Mouse (Mus musculus) brain, adult 2 months (tissue): Measurements from ENCODE around the gene Lrmda.

Source experiments
- DNase-seq: peaks from one replicate; pipeline ENCODE4 v3.0.0; 2011; ENCODE audit warnings: low read depth, low spot score

Gene Lrmda

DNA sequence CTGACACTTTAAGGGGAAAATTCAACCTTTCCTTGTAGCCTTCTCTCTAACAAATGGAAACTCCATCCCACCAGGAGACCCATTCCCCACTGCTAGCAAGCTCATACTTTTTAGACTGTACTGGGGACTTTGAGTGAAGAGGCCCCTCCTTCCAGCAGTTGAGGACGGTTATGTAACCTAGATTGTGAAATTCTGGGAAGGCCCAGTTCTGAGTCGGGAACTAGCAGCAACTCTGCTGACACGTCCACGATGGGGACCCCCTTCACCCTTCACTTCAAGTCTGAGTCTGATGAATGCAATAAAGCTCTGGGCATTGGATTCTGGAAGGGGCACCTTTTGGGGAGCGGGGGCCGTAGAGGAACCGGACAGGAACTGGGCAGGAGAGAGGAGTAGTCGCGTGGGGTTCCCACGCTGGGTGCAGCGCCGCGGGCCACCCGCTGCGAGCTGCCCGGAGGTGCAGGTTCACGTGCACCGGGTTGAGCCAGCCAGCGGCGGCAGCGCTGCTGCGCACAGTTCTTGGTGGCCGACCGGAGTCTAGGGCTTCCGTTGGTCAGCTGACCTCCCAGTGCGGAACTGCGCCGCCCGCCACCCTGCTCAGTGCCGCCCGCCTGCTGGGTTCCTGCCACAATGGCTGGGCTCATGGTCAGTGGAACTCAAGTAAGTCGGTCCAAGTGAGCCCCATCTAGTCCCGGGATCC, at the start of gene Lrmda:
Gene Lrmda (plus strand): TSS at position 461 of the 697 bp plus-strand sequence.
- peak; percentile 71 for DNase-seq

DNA sequence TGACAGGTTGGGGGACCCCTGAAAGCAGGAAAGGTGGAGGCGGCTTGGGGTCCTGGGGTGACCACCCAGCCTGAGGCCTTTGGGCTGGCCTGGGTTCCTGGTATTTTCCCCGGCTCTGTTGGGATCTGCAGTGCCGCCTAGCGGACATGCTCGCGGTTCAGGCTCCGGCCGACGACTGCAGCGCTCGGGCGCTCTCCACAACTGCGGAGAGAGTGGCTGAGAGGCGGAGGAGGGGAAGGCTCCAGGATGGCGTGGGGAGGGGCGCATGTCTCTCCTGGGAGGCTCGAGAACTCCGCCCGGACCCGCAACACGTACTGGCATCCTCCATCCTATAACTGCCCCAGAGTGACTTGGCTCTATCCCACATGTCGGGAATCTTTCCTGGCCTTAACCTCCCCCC, 38.0 kb upstream of the Lrmda start:
- peak; percentile 72 for DNase-seq

DNA sequence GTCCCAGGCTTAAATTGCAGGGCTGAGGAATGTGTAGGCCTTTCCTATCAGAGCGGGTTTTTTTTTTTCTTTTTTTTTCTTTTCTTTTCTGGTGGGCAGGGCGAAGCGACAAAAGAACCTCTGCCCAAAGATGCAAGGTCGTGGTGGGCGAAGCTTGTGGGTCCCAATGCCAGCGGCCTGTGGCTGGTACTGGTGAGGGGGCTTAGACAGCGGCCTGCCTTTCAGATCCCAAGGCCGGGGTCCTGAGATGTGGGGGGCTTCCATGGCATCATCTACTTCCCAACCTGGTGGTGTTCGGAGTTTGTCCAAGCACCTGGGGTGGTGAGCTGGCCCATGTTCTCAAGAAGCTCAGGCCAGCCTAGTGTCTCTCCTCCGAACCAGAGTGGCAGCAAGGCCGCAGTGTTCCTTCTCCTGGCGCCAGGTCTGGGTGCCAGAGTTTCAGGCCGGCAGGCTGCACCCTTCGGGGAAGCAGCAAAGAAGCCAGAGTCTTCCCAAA, 37.4 kb upstream of the Lrmda start:
- no peak for DNase-seq

DNA sequence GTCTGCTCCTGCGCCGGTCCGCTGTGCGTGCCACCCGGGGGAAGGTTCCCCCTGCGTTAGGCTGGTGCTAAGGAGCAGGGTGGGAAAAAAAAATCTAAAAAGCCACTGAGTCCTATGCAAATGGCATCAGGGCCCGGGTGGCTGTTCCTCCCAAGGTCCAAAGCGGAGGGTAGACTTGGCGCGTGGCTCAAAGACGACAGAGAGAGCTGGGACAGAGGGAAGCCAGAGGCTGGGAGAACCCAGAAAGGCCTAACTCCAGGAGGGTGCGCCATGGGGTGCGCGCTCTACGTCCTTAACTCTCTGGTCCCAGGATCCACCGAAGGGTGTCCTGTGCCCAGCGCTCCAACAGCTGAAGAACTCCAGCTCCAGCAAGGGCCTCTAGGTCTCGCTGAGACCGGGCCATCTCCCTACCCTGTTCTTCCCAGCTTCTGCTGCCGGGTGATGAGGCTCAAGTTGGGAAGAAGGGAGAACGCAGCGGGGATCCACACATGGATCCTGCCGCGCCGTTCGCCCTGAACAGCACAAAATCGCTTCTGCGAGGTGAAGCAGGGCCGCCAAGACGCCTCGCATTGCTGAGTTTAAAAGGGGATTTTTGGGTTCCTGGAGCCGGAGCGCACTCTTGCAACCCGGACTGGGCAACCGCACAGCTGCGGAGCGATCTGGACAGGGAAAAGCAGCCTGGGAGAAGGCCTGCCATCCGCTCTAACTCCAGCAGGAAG, 36.8 kb upstream of the Lrmda start:
- no peak for DNase-seq

DNA sequence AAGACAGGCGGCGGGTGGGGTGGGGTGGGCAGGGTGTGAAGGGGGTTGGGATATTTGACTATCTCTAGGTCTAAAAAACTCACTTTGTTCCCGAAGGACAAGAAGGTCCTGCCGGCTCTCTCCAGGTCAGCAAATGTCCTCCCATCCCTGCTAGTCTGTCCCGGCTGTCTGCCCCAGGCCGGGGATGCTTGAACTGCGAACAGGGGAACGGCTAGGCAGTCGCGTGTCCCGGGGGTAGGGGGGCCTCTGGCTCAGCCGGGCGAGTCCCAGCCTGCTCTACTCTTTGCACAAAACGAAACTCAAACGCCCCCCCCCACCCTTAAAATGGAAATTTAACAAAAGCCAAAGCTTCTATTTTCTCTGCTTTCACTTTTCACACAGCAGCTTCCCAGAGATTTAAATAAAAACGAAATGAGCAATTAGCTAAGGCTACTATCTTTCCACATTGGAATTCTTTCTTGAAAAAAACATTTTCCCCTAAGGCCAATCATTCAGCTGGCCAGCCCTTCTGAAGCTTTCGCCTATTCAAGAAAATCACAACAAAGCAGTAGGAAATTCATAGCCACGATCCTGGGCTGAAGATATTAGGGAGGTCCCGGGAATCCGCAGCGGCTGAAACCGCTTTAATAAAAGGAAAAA, 36.1 kb upstream of the Lrmda start:
- no peak for DNase-seq

DNA sequence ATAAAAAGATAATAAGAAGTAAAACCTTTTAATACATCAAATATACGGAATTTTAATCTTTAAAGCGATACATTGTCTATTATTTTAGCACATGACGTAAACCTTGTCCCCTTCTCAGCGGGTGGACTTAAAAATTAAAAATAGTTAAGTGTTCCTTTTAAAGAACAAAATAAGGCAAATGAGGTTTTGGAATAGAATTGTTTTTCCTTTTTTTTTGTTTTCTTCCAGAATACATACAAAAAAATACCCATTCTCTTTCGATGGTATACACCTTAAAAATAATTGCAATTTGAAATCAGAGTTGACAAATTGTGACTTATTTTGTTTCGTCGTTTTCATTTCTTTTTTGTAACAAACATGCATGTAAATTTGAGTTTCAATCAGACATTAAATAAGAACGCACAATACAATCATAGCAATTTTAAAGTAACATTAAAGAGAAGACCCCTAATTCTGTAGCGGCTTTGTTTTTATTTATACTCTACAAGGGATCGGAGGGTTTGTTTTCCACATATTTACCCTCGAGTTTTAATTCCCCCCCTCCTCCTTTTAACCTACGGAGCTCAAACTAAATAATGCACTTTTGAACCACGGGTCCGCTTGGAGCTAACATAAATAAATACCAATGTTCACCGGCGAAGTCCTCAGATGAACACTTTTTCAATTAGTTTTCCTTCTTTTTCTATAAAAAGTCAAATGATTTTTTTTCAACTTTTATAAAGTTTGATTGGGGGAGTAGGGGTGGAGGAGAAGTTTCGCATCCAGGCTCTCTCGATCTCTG, 35.4 kb upstream of the Lrmda start:
- no peak for DNase-seq

DNA sequence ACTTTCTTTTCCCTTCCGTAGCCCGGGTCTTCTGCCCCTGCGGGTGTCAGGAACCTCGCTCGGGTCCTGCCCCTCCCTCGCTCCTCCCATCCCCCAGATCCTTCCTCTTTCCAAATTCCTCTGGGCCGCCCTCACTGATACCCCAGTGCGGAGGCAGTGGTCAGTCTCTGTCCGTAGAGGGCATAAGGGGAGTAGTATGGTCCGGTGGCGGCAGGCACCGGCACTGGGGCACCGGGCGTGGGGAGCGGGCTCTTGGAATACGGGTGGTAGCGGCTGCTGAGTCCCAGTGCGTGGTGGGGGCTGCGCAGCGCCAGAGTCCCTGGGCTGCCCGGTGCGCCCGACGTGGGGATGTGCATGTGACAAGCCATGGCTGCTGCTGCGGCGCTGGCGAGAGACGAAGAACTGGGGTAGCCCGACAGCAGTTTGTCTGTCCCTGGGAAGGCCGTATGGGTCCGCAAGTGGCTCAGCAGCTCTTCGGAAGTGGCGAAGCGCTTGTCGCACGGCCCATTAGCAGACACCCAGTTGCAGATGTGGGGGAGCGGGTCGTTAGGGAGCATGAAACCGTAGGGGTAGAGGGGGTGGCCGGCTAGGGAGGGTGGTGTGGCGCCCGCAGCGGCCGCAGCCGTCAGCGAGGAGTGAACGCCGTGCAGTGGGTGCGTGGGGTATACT, 34.6 kb upstream of the Lrmda start:
- no peak for DNase-seq

DNA sequence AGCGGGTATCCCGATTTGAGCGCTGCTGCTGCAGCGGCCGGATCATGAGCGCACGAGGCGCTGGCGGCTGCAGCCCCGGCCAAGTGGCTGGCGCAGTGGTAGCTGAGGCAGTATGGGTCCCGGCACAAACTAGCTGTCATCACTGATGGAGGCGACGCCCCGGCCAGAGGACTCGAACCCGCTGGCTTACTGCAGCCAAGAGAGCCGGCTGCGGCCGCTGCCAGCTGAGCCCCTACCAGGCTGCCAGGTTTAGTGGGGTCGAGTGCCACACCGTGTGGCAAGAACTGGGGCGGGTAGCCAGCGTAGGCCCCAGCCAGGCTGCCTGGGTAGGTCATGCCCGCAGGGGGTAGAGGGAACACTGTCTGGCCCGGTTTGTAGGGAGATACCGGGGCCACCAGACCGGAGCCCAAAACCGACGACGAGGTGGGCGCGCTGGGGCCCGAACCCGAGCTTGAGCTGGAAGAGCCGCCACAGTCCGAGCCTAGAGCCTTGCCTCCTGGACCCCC, 34.0 kb upstream of the Lrmda start:
- no peak for DNase-seq

DNA sequence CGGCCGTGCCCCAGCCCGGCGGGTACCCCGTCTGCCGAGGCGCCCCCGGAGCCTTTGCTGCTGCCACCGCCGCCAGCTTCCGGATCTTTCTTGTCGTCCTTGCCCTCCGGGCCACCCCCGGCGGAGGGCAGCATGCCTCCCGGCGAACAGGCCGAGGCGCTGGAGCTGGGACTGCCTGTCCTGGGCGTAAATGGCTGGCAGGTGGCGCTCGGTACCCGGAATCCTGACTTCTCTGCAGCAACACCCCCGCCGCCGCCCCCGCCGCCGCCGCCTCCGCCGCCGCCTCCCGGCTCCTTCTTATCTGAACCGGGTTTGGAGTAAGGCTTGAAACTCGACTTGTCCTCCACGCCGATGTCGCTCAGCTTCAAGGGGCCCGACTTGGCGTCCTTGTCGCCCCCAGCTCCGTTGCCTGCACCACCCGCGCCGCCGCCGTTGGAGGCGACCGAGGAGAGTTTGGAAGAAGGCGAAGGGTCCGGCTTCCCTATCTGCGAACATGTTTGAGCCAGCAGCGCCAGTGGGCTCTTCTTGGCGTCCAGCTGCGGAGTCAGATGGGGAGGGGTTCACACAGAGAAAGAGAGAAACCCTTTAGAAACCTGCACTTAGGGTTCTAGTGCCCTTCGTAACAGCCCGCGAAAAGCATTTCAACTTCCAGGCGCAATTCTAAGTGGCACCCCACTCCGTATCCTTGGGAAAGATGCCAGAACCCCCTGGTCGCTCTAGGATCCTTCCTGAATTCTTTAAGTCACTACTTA, 33.4 kb upstream of the Lrmda start:
- DNase-seq: peak; percentile 90

DNA sequence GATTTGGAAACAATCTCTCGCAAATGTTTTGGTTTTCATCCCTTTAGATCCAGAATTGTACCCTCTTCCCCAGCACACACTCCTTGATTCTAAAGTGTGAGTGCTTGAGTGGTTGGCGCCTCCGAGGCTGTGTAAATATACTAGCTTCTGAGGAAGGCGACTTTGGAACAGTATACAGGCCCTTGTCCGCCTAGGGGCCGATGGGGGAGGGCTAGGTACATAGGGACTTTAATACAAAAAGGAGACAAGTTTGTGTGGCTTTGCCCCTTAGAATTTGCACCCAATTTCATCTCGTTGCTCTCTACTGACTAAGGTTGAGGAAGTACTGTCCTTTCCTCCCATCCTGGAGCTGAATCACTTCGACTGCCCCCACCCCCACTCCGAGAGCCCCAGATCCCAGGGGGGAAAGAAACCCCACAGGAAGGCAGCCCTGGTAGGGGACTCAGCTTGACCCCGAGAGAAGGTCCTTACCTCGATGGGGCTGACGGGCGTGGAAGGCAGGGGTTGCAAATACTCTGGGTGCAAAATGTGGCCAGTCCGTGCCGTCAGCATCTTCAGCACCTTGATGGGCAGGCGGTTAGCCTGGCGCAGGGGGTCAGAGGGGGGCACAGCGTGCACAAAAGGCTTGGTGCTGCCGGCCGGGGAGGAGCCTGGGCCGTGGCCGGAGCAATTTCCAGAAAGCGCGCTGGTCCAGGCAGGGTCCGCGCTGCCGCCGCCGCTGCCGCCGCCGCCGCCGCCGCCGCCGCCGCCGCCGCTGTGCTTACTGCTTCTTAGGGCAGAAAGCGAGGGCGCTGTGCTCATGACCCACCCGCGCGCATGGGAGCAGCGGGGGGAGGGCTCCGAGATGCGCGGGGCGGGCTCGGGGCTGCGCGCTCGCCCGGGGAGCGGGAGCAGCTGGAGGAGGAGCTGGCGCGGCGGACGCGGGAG, 32.5 kb upstream of the Lrmda start:
- peak; percentile 61 for DNase-seq

DNA sequence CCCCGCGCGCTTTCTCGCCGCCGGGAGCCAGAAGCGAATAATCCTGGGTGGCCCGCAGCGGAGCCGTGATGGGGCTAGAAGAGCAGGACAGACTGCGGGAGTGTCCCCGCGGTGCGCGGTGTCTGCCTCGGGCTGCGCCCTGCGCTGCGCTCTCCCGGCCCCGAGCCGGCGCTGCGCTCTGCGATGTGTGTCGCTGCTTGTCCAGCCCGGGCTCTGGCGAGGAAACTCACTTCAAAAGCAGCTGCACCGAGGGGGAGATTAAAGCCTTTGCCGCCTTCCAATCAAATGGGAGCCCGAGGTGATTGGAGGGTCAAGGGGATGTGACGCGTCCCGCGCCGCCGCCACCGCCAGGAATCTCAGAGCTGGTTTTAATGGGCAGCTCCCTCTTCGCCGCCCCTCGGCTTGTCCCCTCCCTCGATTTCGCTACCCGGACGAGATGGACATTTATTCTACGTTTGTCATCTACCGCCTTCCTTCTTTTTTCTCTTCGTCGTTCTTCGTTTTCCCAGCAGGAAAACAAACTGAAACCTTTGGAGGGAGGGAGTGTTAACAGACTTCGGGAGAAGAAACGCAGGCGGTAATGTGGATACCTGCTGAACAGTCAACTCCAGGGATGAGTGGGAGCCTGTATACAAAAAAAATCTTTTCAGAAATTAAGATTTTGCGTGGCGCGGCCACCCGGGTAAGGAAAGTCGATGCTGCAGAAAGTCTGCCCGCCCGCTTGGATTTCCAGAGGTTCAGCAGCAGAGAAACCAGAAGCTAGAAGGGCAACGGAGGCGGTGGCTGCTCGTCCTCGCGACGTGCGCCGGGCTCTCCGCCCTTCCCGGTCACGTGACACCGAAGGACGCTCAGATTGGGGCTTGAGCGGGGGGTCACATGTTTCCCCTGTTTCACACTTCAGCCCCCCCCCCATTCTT, 31.6 kb upstream of the Lrmda start:
- peak; percentile 98 for DNase-seq

DNA sequence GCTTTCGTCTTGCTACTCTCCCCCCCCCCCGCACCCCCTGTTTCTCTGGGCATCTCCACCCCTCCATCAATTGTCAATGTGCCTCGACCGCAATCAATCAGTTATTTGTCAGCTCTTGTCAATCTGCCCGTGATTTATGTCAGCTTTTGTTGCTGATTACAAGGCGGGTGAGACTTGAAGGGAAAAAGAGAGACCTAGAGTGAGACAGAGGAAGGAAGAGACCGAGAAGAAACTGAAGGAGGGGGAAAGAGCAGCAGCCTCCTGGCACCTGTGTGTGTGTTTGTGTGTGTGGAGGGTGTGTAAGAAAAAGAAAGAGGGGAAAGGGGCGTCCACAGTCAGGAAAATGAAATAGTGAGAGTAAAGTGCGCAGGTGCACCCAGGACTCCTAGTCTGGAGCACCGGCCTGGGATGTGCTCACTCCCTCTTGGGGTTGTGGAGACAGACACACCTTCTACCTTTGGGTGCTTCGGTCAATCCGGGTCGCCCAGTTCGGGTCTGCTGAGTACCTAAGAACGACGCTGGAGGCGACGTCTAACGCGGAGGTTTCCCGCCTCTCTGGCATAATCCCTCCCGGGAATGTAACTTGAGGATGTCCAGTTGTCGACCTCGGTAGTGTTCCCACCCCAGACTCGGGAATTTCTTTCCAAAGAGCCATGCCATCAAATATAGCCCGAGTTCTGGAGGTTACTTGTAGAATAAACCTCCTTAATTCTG, 30.8 kb upstream of the Lrmda start:
- DNase-seq: no peak

DNA sequence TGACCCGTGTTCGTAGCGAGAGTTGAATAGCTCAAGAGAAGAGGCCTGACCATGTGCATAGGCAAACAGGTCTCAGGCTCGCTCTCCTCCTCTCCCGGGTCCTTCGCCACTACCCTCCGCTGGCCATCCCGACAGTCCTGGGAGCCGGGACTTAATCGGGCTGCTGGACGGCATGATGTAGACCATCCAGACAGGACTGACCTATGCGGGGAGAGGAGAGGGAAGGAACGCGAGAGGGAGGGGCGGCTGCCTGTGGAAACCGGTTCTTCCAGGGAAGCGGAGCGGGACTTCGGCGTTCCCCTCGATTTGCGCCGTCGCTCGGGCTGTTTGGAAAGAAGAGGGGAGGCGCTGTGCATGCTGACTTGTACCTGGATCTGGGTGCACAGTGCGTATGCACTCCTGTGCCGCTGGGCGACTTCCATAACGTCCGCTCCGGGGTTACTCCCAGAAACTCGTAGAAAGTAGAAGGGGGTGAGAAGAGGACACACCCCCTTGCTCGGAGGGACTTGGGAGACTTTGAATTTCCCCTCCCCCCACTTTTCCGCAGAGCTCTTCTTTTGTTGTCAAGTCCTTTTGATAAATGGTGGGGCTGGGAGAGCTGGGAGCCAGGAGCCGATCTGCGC, 30.1 kb upstream of the Lrmda start, which contains the start of gene Zfp503:
Gene Zfp503 (minus strand): TSS at position 311 of the 623 bp plus-strand sequence.
- DNase-seq: no peak

DNA sequence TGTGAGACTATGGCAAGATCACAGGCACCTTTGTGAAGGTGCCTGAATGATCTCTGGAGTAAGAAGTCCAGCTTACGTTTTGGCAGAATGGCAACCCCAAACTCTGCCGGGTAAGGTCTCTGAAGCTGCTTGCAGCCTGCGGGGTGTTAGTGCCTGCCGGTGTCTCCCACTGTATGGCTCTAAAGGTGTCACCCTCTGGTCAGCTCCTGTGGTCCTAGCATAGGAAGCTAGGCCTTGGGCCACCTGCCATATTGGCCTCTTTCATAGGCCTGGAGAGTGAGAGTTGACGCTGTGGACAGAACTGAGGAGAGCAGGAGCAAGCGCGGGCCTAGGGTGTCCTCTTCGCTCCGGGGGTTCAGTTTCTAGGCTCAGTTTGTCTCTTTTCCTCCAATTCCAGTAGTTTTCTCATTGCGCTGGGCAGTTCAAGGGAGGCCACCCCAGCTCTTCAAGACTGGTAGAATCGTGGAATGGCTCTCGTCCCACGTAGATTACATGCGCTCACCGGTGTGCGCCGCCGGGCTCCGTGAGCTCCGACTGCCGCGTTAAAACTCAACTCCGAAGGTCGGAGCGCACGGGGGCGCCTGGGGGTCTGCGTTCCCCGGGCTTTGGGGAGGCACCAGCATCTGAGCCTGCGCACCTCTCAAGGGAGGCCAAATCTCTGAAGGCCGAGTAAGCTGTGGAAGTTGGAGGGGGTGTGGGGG, 29.0 kb upstream of the Lrmda start:
- DNase-seq: no peak

DNA sequence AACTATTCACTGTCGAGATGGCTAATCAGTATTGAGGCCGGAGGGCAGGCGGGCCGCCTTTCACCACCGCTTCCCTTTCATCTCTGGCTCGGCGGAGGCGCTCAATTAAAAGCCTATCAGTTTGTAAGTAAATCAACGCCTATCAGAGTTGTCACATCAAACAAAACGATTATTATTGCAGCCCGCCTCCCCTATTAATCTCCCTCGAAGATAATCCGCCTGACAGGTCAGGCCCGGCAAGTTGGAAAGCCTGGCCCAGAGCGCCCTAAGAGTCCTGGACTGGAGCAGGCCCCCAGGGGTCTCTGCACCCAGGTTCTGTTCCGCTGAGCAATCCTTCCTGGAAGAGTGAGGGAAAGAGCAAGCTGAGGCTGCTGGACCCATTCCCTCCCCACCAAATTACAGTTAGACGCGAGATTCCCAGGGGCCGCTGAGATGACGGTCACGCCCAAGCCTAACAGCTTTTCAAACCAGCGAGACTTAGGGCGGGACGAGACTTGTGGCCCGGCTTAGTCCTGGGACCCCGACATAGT, 28.2 kb upstream of the Lrmda start:
- DNase-seq: no peak

DNA sequence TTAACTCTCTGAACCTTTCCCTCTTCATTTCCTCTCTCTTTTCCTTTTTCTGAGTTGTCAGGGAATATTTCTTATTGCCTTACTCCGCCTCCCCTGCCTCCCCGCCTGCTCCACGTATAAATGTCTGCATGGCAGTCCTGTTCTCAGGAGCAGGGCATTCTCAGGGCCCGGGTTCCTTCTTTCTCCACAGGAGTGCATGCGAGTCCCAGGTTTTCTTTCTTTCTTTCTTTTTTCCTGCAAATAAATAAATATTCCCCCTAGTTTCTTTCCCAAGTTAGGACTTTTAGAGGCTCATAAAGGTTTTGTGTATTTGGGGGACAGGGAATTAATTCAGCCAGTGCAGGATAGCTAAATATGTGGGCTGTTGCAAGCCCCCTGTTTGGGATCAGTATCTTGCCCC, 27.7 kb upstream of the Lrmda start:
- DNase-seq: no peak
